Mouse (Mus musculus) kidney, postnatal 0 days (tissue): ENCODE measurements around the gene Ccdc28b. TPM values are rescaled to one million over a fixed set of nuclear protein-coding genes. Genes with fewer than 3 reads are reported as not detected.

ENCODE experiments used
- ATAC-seq: fragments of 200-750 bp; cut with Nextera tagmentation; replicated peaks from 2 replicates; pipeline ENCODE4 v1.8.0; 2017; ENCODE audit warnings: low read depth, moderate number of reproducible peaks, moderate TSS enrichment, moderate library complexity; ENCODE audit not compliant: low FRiP score
- DNase-seq: peaks from one replicate; pipeline ENCODE4 v3.0.0-alpha.2; 2016; ENCODE audit warnings: low spot score
- H3K27ac ChIP-seq: fragments of 300-500 bp; sonication (generic); 2 replicates; pipeline ENCODE4 v1.5.1; 2014; ENCODE audit warnings: mild to moderate bottlenecking
- H3K27me3 ChIP-seq: fragments of 300-500 bp; sonication (generic); 2 replicates; pipeline ENCODE4 v1.6.1; 2014; ENCODE audit warnings: low read length, mixed read lengths; ENCODE audit not compliant: insufficient read depth
- H3K36me3 ChIP-seq: fragments of 300-500 bp; sonication (generic); 2 replicates; pipeline ENCODE4 v1.6.1; 2014; ENCODE audit warnings: low read length, mixed read lengths; ENCODE audit not compliant: insufficient read depth
- H3K4me1 ChIP-seq: fragments of 300-500 bp; sonication (generic); replicated peaks from 2 replicates; pipeline ENCODE4 v1.6.1; 2014; ENCODE audit warnings: antibody characterized with exemption, low read length, mixed read lengths; ENCODE audit not compliant: insufficient read depth
- H3K4me2 ChIP-seq: fragments of 300-500 bp; sonication (generic); 2 replicates; pipeline ENCODE4 v1.6.1; 2014; ENCODE audit warnings: mild to moderate bottlenecking, low read length, moderate library complexity, mixed read lengths
- H3K4me3 ChIP-seq: fragments of 300-500 bp; sonication (generic); replicated peaks from 2 replicates; pipeline ENCODE4 v1.5.1; 2014; ENCODE audit warnings: low read depth, low read length
- H3K9ac ChIP-seq: fragments of 300-500 bp; sonication (generic); 2 replicates; pipeline ENCODE4 v1.6.1; 2014; ENCODE audit warnings: low read depth, low read length
- H3K9me3 ChIP-seq: fragments of 300-500 bp; sonication (generic); replicated peaks from 2 replicates; pipeline ENCODE4 v1.6.1; 2016; ENCODE audit warnings: low read length, inconsistent platforms, mixed read lengths
- CTCF ChIP-seq: IDR thresholded peaks from 2 replicates; pipeline ENCODE4 v1.5.1; 2016; ENCODE audit warnings: antibody characterized with exemption, low read depth, mild to moderate bottlenecking, moderate library complexity
- WGBS: fragments of 180-500 bp; shearing (Covaris S2); extraction: QIAGEN DNeasy Blood & Tissue Kit; methylation state at CpG from one replicate; pipeline ENCODE4 v1.1.7; 2014; 5-methylcytosine and 5-hydroxymethylcytosine counted together
- polyA plus RNA-seq: library from polyadenylated mRNA; unstranded; fragments of >200 nt; fragmentation: Nextera tagmentation; extraction: Ambion mirVana; gene quantifications from 2 replicates; pipeline ENCODE4 v1.2.1, GENCODE M21; 2015

Ccdc28b gene
- polyA plus RNA-seq, 1 experiment from 2014 or later, result 69.5 TPM

GRCm38 (mm10) chr4:129615801-129616290, 7.9 kb downstream of the Ccdc28b start:
- Histone ChIP-seq H3K4me1 (peaks cover 9% of the 10 kb centered on the region), H3K9me3 (no peaks in the 10 kb centered on the region), H3K4me2 (no peak overlapping the region), H3K9ac (no peak overlapping the region), H3K27me3 (no peaks in the 10 kb centered on the region), H3K4me3 (no peak overlapping the region), H3K36me3 (0 out of 2 replicates have a peak, but pooled peaks cover 7% of the 10 kb centered on the region), H3K27ac (no peak overlapping the region)
- DNase-seq (no peak), ATAC-seq (no peak)
- WGBS, result 85% methylated on average over 9 of the region's 9 CpGs
- TF ChIP-seq CTCF, result no peak

GRCm38 (mm10) chr4:129614093-129614492, 9.7 kb downstream of the Ccdc28b start, which contains the start of gene Dcdc2b:
Dcdc2b (minus strand) TSS chr4:129614257.
- 0 out of 2 replicates have a peak, but pooled peaks cover 8% of the 10 kb centered on the region for H3K36me3 ChIP-seq
- no peak within 1 kb of the TSS for H3K4me3 ChIP-seq
- H3K9me3 ChIP-seq, result no peaks in the 10 kb centered on the region
- H3K4me2 ChIP-seq, result no peak within 1 kb of the TSS
- H3K27me3 ChIP-seq, result no peaks in the 10 kb centered on the region
- H3K4me1 ChIP-seq, result peaks cover 9% of the 10 kb centered on the region
- DNase-seq (no peak), ATAC-seq (no peak)
- TF ChIP-seq CTCF, result no peak
- H3K9ac ChIP-seq, result no peak within 1 kb of the TSS
- no peak within 1 kb of the TSS for H3K27ac ChIP-seq
- WGBS, result 84% methylated on average over 6 of the region's 6 CpGs

- no peak for TF ChIP-seq CTCF
- no peak for ATAC-seq
- DNase-seq, result no peak
- WGBS, result 59% methylated on average over 4 of the region's 4 CpGs
- Histone ChIP-seq H3K9me3 (no peaks in the 10 kb centered on the region), H3K4me3 (no peak overlapping the region), H3K9ac (no peak overlapping the region), H3K27me3 (no peaks in the 10 kb centered on the region), H3K4me2 (no peak overlapping the region), H3K27ac (no peak overlapping the region), H3K4me1 (no peaks in the 10 kb centered on the region), H3K36me3 (peaks cover 18% of the 10 kb centered on the region)
These were observed 13.3 kb downstream of the Ccdc28b start for GRCm38 (mm10) chr4:129610472-129610871.

- DNase-seq, result no peak
- Histone ChIP-seq H3K27me3 (no peaks in the 10 kb centered on the region), H3K4me3 (no peak overlapping the region), H3K9me3 (no peaks in the 10 kb centered on the region), H3K36me3 (peaks cover 18% of the 10 kb centered on the region), H3K4me2 (no peak overlapping the region), H3K4me1 (no peaks in the 10 kb centered on the region), H3K27ac (no peak overlapping the region), H3K9ac (no peak overlapping the region)
- ATAC-seq, result no peak
- 61% methylated on average over 4 of the region's 4 CpGs for WGBS
- TF ChIP-seq CTCF, result no peak
These were observed 13.7 kb downstream of the Ccdc28b start for GRCm38 (mm10) chr4:129610026-129610425.

GRCm38 (mm10) chr4:129609139-129609631, 14.6 kb downstream of the Ccdc28b start:
- TF ChIP-seq CTCF, result no peak
- no peaks in the 10 kb centered on the region for H3K4me1 ChIP-seq
- H3K27ac ChIP-seq, result no peak overlapping the region
- H3K9ac ChIP-seq, result no peak overlapping the region
- H3K36me3 ChIP-seq, result peaks cover 22% of the 10 kb centered on the region
- H3K4me3 ChIP-seq, result no peak overlapping the region
- no peak for DNase-seq
- no peak overlapping the region for H3K4me2 ChIP-seq
- peak; percentile 8; the same call in 1 of the 2 replicates for ATAC-seq
- 81% methylated on average over 12 of the region's 12 CpGs for WGBS
- no peaks in the 10 kb centered on the region for H3K27me3 ChIP-seq
- H3K9me3 ChIP-seq, result no peaks in the 10 kb centered on the region

- Histone ChIP-seq H3K4me2 (no peak overlapping the region), H3K36me3 (peaks cover 27% of the 10 kb centered on the region), H3K9ac (no peak overlapping the region; the same call in 1 of the 2 replicates), H3K27me3 (no peaks in the 10 kb centered on the region), H3K9me3 (no peaks in the 10 kb centered on the region), H3K4me3 (no peak overlapping the region), H3K27ac (no peak overlapping the region), H3K4me1 (no peaks in the 10 kb centered on the region)
- DNase-seq (peak; percentile 94), ATAC-seq (peak; percentile 74)
- peak; percentile 95 for TF ChIP-seq CTCF
- 36% methylated on average over 7 of the region's 7 CpGs for WGBS
These were observed 15.2 kb downstream of the Ccdc28b start for GRCm38 (mm10) chr4:129608426-129609025.
